Mouse (Mus musculus): ENCODE data around the gene Sept4.

Sept4 gene

DNA sequence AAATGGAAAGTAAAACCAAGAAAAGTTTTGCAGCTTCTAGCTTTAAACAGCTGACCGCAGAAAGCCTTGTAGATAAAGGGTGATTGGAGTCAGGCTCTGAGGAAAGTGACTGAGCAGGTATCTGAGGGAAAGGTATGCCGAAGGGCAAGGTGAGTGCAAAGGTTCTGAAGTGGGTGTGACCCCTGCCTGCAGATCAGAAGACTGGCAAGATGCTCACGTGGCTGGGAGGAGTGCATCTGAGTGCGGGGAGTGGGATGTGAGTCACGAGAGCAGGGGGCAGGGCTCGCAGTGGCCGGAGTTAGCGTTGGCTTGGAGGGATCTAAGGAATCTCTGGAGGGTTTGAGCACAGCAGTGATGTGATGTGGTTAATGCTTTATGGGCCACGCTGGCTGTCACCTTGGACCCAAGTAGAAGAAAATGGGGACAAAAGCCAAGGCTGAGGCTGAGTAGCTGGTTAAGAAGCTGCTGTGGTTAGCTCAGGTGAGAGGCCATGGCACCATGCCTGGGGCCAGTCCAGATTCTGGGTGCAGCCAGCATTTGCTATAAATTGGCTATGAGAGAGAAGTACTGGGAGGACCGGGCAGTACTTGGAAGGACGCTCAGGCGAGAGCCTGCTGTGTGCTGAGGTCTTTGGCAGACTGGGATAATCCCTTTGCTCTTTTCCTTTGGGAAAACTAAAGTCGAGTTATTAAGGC, 30.8 kb downstream of the Sept4 start:
- DNase-seq (ENCODE audit: low spot score), result no peak

DNA sequence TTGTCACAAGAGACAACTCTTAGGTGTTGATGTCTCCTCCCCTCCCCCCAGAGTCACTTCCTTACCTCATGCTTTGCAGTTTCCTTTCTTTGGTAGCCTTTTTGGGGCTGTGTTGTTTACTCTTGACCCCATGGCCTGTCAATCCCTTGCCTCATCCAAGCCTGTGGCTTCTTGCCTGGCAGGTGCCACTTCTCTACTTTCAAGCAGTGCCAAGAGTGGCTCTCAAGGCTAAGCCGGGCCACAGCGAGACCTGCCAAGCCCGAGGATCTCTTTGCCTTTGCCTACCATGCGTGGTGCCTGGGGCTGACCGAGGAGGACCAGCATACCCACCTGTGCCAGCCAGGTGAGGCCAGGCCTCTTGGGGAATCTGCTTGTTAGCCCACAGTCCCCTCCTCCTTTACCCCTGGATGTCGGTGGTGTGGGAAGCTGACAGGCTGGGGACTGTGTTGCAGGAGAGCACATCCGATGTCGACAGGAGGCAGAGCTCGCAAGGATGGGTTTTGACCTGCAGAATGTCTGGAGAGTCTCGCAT, 31.7 kb downstream of the Sept4 start:
- no peak for DNase-seq (ENCODE audit: low spot score)

DNA sequence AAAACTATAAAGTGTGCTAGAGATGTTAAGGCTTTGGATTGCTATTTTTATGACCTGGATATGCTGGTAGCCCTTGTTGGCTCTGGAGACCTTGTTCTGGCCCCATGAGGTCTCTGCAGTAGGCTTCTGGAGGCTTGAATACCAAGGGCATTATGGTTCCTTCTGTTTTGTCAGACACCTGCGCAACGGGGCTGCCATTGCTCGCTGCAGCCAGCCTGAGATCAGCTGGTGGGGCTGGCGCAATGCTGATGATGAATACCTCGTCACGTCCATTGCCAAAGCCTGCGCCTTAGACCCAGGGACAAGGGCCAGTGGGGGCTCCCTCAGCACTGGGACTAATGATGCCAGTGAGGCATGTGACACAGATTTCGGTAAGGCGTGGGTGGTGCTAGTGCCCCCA, 33.5 kb downstream of the Sept4 start:
- DNase-seq (ENCODE audit: low spot score), result no peak

DNA sequence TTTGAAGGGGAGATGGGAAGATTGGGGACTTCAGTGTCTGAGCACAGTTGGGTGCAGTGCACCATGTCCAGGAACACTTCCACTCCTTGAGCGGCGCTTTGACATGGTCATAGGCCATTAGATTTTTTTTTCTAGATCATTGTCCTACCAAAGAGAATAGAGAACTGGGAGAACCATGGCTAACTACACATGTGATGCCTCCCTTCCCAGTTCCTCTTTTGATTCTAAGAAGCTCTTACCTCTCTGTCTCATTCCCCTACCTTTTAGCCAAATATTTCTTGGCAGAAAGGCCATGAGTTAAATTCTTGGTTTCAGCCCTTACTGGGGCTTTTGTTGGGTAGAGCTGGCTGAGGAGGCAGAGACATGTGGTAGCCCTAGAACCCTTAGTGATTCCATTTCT, 34.9 kb downstream of the Sept4 start:
- DNase-seq (ENCODE audit: low spot score), result no peak

DNA sequence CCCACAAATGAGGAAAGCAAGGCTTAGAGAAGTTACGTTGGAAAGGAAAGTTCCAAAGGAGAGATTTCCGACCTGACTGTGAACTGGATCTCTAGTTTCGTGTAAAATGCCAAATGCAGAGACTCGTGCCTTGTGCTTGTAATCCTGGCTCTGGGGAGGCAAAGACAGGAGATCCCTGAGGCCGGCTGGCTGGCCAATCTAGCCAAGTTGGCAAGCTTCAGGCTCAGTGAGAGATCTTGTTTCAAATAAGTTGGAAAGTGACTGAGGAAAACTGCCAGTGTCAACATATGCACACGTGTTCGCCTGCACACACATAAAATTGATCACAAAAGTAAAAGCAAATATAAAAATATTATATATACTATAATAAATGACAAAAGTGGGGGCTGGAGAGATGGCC, 40.6 kb downstream of the Sept4 start:
- DNase-seq (ENCODE audit: low spot score), result no peak

DNA sequence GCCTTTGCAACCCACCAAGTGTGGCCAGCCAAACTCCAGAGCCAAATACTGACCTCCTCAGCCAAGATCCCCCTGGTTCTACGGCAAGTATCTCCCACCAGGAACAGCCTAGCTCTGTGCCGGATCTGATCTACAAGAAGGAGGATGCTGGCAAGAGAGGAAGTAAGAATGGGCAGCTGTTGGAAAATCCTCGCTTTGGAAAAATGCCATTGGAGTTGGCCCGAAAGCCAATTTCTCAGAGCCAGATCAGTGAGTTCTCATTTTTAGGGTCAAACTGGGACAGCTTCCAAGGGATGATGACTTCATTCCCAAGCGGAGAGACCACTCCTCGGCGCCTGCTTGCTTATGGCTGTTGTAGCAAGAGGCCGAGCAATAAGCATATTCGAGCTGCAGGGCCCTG, 42.8 kb downstream of the Sept4 start:
- no peak for DNase-seq (ENCODE audit: low spot score)

DNA sequence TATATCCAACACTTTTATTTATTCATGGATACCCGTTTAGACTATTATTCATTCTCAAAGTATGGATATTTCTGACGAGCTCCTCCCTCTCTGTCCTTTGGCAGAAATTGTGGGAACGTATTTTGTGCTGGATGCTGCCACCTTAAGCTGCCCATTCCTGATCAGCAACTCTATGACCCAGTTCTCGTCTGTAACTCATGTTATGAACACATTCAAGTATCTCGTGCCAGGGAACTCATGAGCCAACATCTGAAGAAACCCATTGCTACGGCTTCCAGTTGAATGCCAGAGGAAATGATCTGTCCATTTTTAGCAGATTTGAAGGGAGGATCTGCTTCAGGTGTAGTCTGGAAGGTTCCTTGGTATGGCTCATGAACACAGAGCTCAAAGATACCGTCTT, 45.3 kb downstream of the Sept4 start:
- DNase-seq (ENCODE audit: low spot score), result no peak

DNA sequence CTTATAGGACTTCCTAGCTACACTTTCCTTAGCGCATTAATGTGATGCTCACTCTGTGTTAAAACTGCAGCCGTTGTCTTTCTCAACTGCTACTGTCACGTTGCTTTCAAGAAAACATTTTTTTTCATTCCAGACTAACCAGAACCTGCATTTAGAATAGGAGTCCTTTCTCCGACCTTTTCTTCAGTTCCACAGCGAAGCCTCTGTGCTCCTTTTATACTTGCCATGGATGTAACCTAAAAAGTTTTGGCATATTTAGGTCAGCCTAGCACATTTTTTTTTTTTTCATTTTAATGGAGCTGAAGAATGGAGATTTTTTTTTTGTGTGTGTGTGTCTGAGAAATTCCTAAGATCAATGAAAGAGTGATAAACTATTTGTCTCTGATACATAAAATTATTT, 46.8 kb downstream of the Sept4 start:
- DNase-seq (ENCODE audit: low spot score), result no peak

DNA sequence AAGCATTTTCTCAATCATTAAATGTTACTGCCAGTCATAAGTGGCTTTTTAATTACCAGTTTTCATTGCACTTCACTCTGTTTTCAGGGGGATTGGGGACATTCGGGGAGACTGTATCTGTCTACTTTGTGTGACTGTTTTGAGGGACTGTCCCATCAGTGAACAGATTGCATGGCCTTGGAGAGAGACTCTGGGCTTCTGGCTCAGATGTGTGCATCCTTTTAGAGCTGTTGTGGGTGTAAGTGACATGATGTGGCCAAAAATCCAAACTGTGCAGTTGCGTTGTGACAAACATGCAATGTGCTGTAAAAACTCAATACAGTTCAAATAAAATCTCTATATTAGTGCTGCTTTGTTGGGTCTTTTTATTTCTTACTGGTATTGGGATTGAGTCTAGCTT, 47.2 kb downstream of the Sept4 start:
- DNase-seq (ENCODE audit: low spot score), result no peak

DNA sequence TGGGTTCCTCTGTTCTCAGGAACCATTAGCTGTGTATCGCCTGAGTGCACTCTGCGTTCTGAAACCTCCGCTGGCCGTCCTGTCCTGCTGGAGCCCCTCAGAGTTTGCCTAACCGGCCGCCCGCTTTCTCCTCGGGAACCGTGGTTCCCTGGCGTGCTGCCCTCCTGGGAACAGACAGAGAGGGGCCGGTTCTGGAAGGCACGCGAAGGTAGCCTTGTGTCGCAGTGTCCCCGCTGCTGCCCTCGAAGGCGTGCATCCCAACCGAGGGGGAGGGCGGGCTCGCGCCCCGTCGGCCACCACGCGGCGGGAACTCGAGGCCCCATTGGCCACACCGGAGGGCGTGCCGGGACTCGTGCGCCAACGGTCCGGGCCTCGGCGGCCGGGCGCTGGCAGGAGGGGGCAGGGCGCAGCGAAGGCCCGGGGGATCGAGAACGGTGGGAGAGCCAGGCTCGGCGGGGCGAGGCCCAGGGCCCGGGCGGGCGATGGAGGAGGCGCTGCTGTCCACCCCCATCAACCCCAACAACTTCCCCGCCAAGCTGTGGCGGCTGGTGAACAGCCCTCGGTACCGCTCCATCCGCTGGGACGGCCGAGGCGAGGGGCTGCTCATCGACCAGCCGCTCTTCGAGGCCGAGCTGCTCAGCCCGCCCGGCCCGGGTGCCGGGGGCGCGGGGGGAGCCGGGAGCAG, 48.2 kb downstream of the Sept4 start, which contains the start of gene Hsf5:
TSS of gene Hsf5 (plus strand) at position 375 of the 685 bp plus-strand sequence.
- no peak for DNase-seq (ENCODE audit: low spot score)

DNA sequence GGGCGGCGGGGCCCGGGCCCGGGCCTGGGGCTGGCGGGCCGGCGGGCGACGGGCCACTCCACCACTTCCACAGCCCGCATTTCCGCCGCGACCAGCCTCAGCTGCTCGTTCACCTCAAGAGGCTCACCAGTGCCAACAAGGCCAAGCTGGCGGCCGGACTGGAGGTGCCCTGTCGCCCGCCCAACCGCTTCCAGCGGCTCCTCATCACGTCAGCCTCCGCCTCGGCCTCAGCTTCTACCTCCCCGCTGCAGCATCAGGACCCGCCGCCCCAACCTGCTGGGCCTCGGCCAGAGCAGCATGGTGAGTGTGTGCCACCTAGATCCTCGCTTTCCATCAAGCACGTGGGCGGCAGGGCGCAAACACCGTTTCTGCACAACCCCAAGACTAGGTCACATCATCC, 48.9 kb downstream of the Sept4 start:
- no peak for DNase-seq (ENCODE audit: low spot score)

DNA sequence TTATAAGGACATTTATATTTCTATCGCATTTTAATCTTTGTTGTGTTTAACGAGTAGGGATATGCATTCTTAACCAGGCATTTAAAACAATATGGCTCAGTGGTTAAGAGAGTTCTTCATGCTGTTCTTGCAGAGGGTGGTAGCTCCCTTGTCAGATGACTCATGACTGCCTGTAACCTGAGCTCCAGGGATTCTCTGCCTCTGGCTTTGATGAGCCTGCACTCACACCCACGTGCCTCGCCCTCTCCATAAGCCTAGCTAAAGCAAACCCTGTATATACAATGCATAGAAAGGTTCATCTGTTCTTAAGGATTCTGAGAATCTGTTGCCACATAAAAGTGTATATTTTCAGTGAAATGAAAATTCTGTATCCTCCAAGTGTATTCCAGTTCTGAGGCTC, 54.5 kb downstream of the Sept4 start:
- DNase-seq (ENCODE audit: low spot score), result no peak

DNA sequence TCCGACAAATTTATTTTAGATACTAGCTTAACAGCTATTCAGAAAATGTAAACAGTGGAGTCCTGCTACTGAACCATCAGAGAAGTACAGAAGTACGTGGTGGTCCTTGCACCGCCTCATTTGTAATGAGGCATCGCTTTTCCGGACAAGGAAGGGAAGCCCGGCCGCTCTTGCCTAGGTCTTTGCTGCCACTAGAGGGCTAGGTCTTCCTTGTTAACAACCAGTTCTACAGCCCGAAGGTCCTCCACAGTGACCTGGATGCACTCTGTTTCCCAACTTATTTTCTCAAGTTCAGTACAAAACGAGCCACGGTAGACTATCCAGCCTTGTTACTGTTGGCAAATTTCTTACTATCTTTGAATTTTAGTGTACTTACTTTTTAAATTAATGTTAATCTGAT, 61.2 kb downstream of the Sept4 start:
- DNase-seq (ENCODE audit: low spot score), result peak; percentile 83

DNA sequence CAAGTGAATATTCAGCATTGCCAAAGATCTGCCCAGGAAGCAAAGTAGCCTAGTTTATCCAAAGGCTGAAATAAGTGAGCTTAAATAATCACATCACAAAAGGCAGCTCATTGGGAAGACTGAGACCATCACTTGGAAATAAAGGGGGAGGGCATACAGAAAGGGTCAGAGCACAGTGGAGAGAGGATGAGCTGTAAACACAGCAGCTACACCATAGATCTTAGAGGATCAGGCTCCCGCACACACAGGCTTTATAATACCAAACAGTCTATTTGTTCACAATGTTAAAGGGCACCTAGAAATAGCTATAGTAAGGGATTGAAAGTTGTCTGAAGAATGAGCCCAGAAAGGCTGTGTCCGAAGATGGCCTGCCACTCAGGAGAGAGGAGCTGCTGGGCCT, 70.1 kb downstream of the Sept4 start:
- no peak for DNase-seq (ENCODE audit: low spot score)

DNA sequence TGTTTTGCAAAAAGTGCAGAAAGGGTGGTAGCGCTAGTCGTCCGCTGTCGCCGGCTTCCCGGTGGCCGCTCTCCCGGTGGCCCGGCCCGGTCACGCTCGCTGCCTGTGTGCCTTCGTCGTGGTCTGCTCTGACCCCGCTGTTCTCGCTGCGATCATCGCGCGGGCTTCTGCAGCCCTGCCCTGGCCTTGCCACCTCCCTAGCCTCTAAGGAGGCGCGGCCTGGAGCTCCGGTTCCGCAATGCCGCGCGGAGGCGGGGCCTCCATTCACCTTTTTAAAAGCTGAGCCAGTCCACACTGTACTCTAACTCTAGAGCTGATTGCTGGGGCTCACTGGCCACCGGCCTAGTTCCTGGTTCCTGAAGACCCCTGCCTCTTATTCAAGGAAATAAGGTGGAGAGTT, 70.5 kb downstream of the Sept4 start:
- peak; percentile 84 for DNase-seq (ENCODE audit: low spot score)
